Mouse (Mus musculus): ENCODE results near the gene Psma1. TPM values are rescaled to one million over a fixed set of nuclear protein-coding genes. Genes with fewer than 3 reads are reported as not detected.

The Psma1 gene
- polyA plus RNA-seq, 1 experiment from 2014 or later: 313 TPM

DNA sequence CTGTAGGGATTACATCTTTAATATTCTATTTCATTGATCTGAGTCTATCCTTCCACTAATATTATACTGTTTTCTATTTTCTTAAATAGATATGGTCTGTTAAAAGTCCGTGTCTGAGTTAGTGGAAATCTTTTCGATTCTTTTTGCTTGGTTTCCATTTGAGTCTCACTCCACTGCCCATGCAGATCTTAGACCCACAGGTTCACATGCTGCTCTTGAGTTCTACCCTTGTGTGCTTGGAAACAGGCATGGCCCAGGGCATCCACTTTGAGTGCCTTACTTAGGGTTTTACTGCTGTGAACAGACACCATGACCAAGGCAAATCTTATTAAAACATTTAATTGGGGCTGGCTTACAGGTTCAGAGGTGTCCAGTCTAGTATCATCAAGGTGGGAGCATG, 24.9 kb upstream of the Psma1 start:
- Histone ChIP-seq H3K9ac (no peak overlapping the region), H3K36me3 (no peaks in the 10 kb centered on the region), H3K4me1 (replicated peaks) (peaks cover 4% of the 10 kb centered on the region; the same call in 1 of the 2 replicates), H3K4me2 (no peak overlapping the region), H3K27ac (ENCODE audit: poor library complexity, severe bottlenecking) (no peak overlapping the region), H3K9me3 (replicated peaks) (no peaks in the 10 kb centered on the region), H3K4me3 (no peak overlapping the region), H3K27me3 (replicated peaks) (no peaks in the 10 kb centered on the region)
- ATAC-seq (ENCODE audit: insufficient number of reproducible peaks, low FRiP score): no peak
- 85% methylated on average over 2 of the region's 2 CpGs for WGBS

DNA sequence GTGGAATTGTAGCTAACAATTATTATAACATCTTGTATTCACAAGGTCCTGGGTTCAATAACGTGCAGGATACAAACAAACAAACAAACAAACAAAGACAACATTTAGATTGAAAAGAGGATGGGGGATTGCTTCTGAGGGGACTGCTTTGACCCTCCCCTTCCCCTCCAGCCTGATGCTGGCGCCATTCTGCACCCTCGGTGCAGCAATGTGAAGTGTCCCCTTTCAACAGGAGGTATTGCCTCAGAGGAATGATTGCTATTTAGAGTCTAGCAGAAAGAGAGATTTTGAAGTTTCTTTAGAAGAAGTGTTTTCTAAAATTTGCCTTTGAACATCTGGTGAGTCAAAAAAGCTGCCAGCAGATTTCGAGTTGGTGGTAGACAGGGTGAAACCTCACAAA, 23.3 kb upstream of the Psma1 start:
- no peaks in the 10 kb centered on the region for H3K27me3 ChIP-seq (replicated peaks)
- H3K9ac ChIP-seq: no peak overlapping the region
- no peak overlapping the region for H3K4me2 ChIP-seq
- H3K27ac ChIP-seq (ENCODE audit: poor library complexity, severe bottlenecking): no peak overlapping the region
- H3K9me3 ChIP-seq (replicated peaks): no peaks in the 10 kb centered on the region
- ATAC-seq (ENCODE audit: insufficient number of reproducible peaks, low FRiP score): no peak
- peaks cover 4% of the 10 kb centered on the region; the same call in 1 of the 2 replicates for H3K4me1 ChIP-seq (replicated peaks)
- 52% methylated on average over 4 of the region's 4 CpGs for WGBS
- H3K36me3 ChIP-seq: no peaks in the 10 kb centered on the region
- H3K4me3 ChIP-seq: no peak overlapping the region

DNA sequence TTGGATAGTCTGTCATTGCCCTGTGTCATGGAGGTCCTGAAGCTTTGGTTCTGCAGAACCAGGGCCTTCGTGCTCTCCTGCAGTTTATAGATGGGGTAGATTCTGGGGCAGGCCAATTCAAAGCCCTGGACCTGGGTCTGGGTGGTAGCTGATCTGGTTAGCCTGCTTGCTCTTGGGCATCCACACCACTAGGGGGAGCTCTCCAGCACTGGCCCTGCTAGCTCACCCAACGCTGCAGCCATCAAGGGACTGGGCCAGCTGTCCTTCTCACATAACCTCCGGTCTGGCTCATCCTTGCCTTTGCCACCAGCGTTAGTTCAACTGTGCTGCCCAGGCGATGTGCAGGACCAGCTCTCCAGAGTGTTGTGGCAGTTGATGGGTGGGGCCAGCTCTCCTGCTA, 18.8 kb upstream of the Psma1 start:
- Histone ChIP-seq H3K9me3 (replicated peaks) (no peaks in the 10 kb centered on the region), H3K4me1 (replicated peaks) (peaks cover 14% of the 10 kb centered on the region), H3K4me3 (no peak overlapping the region), H3K4me2 (no peak overlapping the region), H3K27me3 (replicated peaks) (no peaks in the 10 kb centered on the region), H3K9ac (no peak overlapping the region), H3K36me3 (no peaks in the 10 kb centered on the region), H3K27ac (ENCODE audit: poor library complexity, severe bottlenecking) (no peak overlapping the region)
- 78% methylated on average over 5 of the region's 5 CpGs for WGBS
- no peak for ATAC-seq (ENCODE audit: insufficient number of reproducible peaks, low FRiP score)

DNA sequence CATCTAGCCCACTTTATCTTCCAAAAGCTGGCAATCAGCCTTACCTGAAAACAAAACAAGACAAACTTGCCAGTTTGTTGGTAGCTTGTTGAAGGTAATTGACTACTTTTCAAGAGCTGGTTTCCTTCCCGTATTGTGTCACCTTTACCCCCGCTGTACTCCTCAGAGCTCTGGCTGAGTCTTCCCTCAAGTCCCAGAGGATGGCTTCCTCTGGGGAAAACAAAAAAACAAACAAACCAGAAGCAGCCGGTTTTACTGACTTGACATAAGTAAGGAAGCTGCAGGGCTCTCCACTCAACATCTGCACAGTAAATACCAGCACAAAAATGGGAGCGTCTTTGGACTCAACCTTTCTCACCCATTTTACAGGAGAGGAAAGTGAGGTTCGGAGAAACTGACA, 18.0 kb upstream of the Psma1 start:
- 69% methylated on average over 5 of the region's 5 CpGs for WGBS
- Histone ChIP-seq H3K27ac (ENCODE audit: poor library complexity, severe bottlenecking) (no peak overlapping the region), H3K4me3 (no peak overlapping the region), H3K9ac (no peak overlapping the region), H3K4me2 (no peak overlapping the region), H3K4me1 (replicated peaks) (peaks cover 14% of the 10 kb centered on the region), H3K27me3 (replicated peaks) (no peaks in the 10 kb centered on the region), H3K36me3 (no peaks in the 10 kb centered on the region), H3K9me3 (replicated peaks) (no peaks in the 10 kb centered on the region)
- ATAC-seq (ENCODE audit: insufficient number of reproducible peaks, low FRiP score): no peak

DNA sequence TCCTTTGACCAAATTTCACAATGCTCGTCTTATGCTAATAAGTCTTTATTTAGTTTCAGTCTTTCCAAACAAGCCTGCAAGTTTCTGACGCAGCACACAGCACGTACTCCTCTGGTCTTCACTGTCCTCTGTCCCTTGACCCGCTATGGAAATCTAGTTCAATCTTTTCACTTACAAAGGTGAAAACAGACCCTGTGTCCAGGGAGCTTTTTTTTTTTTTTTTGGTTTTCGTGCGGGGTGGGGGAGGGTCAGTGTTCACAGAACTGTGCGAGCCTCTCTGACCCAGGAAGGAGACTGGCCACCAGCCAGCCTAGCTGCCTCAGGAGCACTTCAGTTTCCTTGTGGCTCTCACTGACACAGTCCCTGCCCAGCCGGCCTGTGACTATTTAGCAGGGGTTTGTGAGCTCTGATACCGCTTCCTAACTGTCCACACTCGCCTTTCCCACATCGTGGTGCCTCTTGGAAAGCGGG, 16.6 kb upstream of the Psma1 start:
- Histone ChIP-seq H3K27ac (ENCODE audit: poor library complexity, severe bottlenecking) (peak overlapping the region; percentile 64; the same call in 1 of the 2 replicates), H3K9me3 (replicated peaks) (no peaks in the 10 kb centered on the region), H3K27me3 (replicated peaks) (no peaks in the 10 kb centered on the region), H3K4me3 (peak overlapping the region; percentile 32), H3K4me1 (replicated peaks) (peaks cover 14% of the 10 kb centered on the region), H3K9ac (peak overlapping the region; percentile 66), H3K36me3 (no peaks in the 10 kb centered on the region), H3K4me2 (peak overlapping the region; percentile 64)
- peak; percentile 82 for ATAC-seq (ENCODE audit: insufficient number of reproducible peaks, low FRiP score)
- WGBS: 7% methylated on average over 12 of the region's 12 CpGs

- Histone ChIP-seq H3K4me2 (no peak overlapping the region), H3K9me3 (replicated peaks) (no peaks in the 10 kb centered on the region), H3K36me3 (no peaks in the 10 kb centered on the region), H3K9ac (no peak overlapping the region), H3K27ac (ENCODE audit: poor library complexity, severe bottlenecking) (no peak overlapping the region), H3K27me3 (replicated peaks) (no peaks in the 10 kb centered on the region), H3K4me1 (replicated peaks) (peaks cover 14% of the 10 kb centered on the region), H3K4me3 (no peak overlapping the region)
- 40% methylated on average over 15 of the region's 15 CpGs for WGBS
- ATAC-seq (ENCODE audit: insufficient number of reproducible peaks, low FRiP score): no peak
Observed at GRCm38 (mm10) chr7:114291461-114292335, 15.8 kb upstream of the Psma1 start.

DNA sequence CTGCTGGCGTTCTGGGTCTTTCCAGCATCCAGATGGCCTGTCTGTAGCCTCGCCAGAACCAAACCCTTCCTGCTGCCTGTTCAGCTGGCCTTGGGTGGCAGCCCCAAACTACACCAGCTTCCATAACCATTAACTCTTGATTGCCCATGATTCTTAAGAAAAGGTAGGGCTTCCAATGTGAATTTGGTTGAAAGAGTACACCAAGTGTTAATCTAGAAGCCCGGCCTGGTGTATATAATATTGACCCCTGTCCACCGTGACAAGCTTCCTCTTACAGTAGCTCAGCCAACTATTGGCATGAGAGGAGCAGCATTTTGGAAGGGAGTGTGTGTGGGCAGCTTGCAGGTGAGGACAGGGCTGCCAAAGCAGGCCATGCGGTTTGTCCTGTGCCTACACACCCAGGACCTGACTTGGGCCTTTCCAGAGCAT, 14.2 kb upstream of the Psma1 start:
- H3K27ac ChIP-seq (ENCODE audit: poor library complexity, severe bottlenecking): no peak overlapping the region
- WGBS: 73% methylated on average over 5 of the region's 5 CpGs
- H3K4me3 ChIP-seq: no peak overlapping the region
- no peak for ATAC-seq (ENCODE audit: insufficient number of reproducible peaks, low FRiP score)
- no peaks in the 10 kb centered on the region for H3K36me3 ChIP-seq
- no peaks in the 10 kb centered on the region for H3K27me3 ChIP-seq (replicated peaks)
- H3K9me3 ChIP-seq (replicated peaks): no peaks in the 10 kb centered on the region
- no peak overlapping the region for H3K4me2 ChIP-seq
- peaks cover 14% of the 10 kb centered on the region for H3K4me1 ChIP-seq (replicated peaks)
- no peak overlapping the region for H3K9ac ChIP-seq

GRCm38 (mm10) chr7:114284296-114284910, 8.5 kb upstream of the Psma1 start:
- WGBS: 83% methylated on average over 14 of the region's 14 CpGs
- no peak overlapping the region for H3K4me3 ChIP-seq
- H3K4me2 ChIP-seq: no peak overlapping the region
- H3K9me3 ChIP-seq (replicated peaks): no peaks in the 10 kb centered on the region
- no peak for ATAC-seq (ENCODE audit: insufficient number of reproducible peaks, low FRiP score)
- no peak overlapping the region for H3K9ac ChIP-seq
- H3K27me3 ChIP-seq (replicated peaks): no peaks in the 10 kb centered on the region
- H3K27ac ChIP-seq (ENCODE audit: poor library complexity, severe bottlenecking): no peak overlapping the region
- H3K4me1 ChIP-seq (replicated peaks): peaks cover 7% of the 10 kb centered on the region
- no peaks in the 10 kb centered on the region for H3K36me3 ChIP-seq

GRCm38 (mm10) chr7:114283006-114283405, 7.1 kb upstream of the Psma1 start:
- Histone ChIP-seq H3K9ac (no peak overlapping the region), H3K4me2 (no peak overlapping the region), H3K4me1 (replicated peaks) (peaks cover 7% of the 10 kb centered on the region), H3K27me3 (replicated peaks) (no peaks in the 10 kb centered on the region), H3K4me3 (no peak overlapping the region), H3K9me3 (replicated peaks) (no peaks in the 10 kb centered on the region), H3K36me3 (no peaks in the 10 kb centered on the region), H3K27ac (ENCODE audit: poor library complexity, severe bottlenecking) (no peak overlapping the region)
- no peak for ATAC-seq (ENCODE audit: insufficient number of reproducible peaks, low FRiP score)
- WGBS: 73% methylated on average over 9 of the region's 9 CpGs

- 60% methylated on average over 3 of the region's 3 CpGs for WGBS
- Histone ChIP-seq H3K9me3 (replicated peaks) (no peaks in the 10 kb centered on the region), H3K4me1 (replicated peaks) (peaks cover 7% of the 10 kb centered on the region), H3K27me3 (replicated peaks) (no peaks in the 10 kb centered on the region), H3K4me2 (no peak overlapping the region), H3K4me3 (no peak overlapping the region), H3K36me3 (no peaks in the 10 kb centered on the region), H3K27ac (ENCODE audit: poor library complexity, severe bottlenecking) (no peak overlapping the region), H3K9ac (no peak overlapping the region)
- no peak for ATAC-seq (ENCODE audit: insufficient number of reproducible peaks, low FRiP score)
Observed at GRCm38 (mm10) chr7:114281671-114282070, 5.8 kb upstream of the Psma1 start.

DNA sequence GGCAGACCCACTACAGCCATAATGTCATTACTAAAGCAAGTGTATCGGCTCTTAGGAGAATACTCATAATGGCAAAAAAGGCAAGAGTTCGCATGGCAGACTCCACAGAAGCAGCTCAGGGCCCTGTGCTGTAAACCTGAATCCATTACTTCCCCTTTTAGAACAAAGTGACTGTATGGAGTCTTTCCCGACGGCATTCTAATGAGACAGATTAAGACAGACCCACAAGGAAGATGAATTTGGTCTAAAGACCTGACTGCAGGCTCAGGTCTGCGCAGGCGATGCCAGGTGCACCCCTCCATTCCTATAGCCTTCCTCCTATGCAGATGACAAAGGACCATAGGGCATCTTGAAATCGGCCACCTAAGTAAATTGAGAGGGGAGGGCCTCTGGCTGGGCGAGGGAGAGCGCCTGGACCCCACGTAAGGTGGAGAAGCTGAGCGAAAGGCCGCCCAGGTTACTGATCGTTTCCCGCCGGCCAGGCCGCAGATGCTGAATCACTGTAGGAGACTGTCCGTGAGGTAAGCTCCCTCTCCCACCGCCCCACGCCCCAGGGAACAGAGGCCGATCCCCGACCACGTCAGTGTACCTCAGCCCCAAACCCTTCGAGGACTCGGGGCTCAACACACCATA, 430 bp downstream of the Psma1 start:
- H3K27ac ChIP-seq (ENCODE audit: poor library complexity, severe bottlenecking): peak overlapping the region; percentile 78
- H3K9me3 ChIP-seq (replicated peaks): no peaks in the 10 kb centered on the region
- peaks cover 23% of the 10 kb centered on the region for H3K36me3 ChIP-seq
- H3K4me3 ChIP-seq: peak overlapping the region; percentile 94
- peak; percentile 85; the same call in 1 of the 2 replicates for ATAC-seq (ENCODE audit: insufficient number of reproducible peaks, low FRiP score)
- no peaks in the 10 kb centered on the region for H3K27me3 ChIP-seq (replicated peaks)
- 1% methylated on average over 24 of the region's 24 CpGs for WGBS
- peak overlapping the region; percentile 95 for H3K9ac ChIP-seq
- H3K4me1 ChIP-seq (replicated peaks): peaks cover 5% of the 10 kb centered on the region
- peak overlapping the region; percentile 90 for H3K4me2 ChIP-seq
